Mouse (Mus musculus) megakaryocyte, embryonic 14.5 days (primary cell): ENCODE measurements around the gene Zfp592. TPM values are rescaled to one million over a fixed set of nuclear protein-coding genes. Genes with fewer than 3 reads are reported as not detected.

ENCODE experiments used
- H3K27me3 ChIP-seq: replicated peaks from 2 replicates; pipeline ENCODE3; 2012; ENCODE audit warnings: inconsistent platforms
- H3K36me3 ChIP-seq: replicated peaks from 2 replicates; pipeline ENCODE3; 2012; ENCODE audit warnings: low read length, inconsistent platforms, mixed read lengths
- H3K4me1 ChIP-seq: 2 replicates; pipeline ENCODE4 v1.6.1; 2012; ENCODE audit warnings: inconsistent platforms
- H3K4me3 ChIP-seq: replicated peaks from 2 replicates; pipeline ENCODE3; 2012; ENCODE audit warnings: moderate library complexity, mild to moderate bottlenecking, inconsistent platforms
- H3K9me3 ChIP-seq: 2 replicates; pipeline ENCODE4 v1.6.1; 2012; ENCODE audit warnings: inconsistent platforms
- FLI1 ChIP-seq: IDR thresholded peaks from 2 replicates; pipeline ENCODE4 v1.6.1; 2012; ENCODE audit warnings: low read length, inconsistent platforms, mixed read lengths
- GATA1 ChIP-seq: IDR thresholded peaks from 3 replicates; pipeline ENCODE4 v1.6.1; 2012; ENCODE audit warnings: mixed read lengths, low read length, inconsistent platforms, borderline replicate concordance
- polyA plus RNA-seq: library from polyadenylated mRNA; stranded (reverse); fragments of >175 nt; gene quantifications from 2 replicates; pipeline ENCODE4 v1.2.3, GENCODE M21; 2012; ENCODE audit warnings: low replicate concordance; ENCODE audit not compliant: insufficient read depth

Gene Zfp592
- polyA plus RNA-seq, 1 experiment: 27.5 TPM

GRCm38 (mm10) chr7:80993834-80994662 is 567 bp downstream of the Zfp592 start:
- Histone ChIP-seq H3K36me3 (no peaks in the 10 kb centered on the region), H3K4me3 (peak overlapping the region; percentile 99), H3K9me3 (no peaks in the 10 kb centered on the region), H3K4me1 (peaks cover 77% of the 10 kb centered on the region), H3K27me3 (no peaks in the 10 kb centered on the region)
- TF ChIP-seq GATA1 (no peak), FLI1 (no peak)

GRCm38 (mm10) chr7:80994663-80995005 is 1.2 kb downstream of the Zfp592 start:
- H3K4me3 ChIP-seq: peak overlapping the region; percentile 99
- H3K9me3 ChIP-seq: no peaks in the 10 kb centered on the region
- H3K4me1 ChIP-seq: peaks cover 75% of the 10 kb centered on the region
- TF ChIP-seq GATA1 (no peak), FLI1 (no peak)
- H3K27me3 ChIP-seq: no peaks in the 10 kb centered on the region
- H3K36me3 ChIP-seq: peaks cover 3% of the 10 kb centered on the region

- H3K4me3 ChIP-seq: peak overlapping the region; percentile 99
- no peaks in the 10 kb centered on the region for H3K9me3 ChIP-seq
- no peaks in the 10 kb centered on the region for H3K27me3 ChIP-seq
- TF ChIP-seq FLI1: no peak
- TF ChIP-seq GATA1: no peak
- H3K36me3 ChIP-seq: peaks cover 7% of the 10 kb centered on the region
- H3K4me1 ChIP-seq: peaks cover 80% of the 10 kb centered on the region
These were observed 2.0 kb downstream of the Zfp592 start for GRCm38 (mm10) chr7:80995266-80996146.

GRCm38 (mm10) chr7:80997776-80998175 is 4.3 kb downstream of the Zfp592 start:
- H3K4me1 ChIP-seq: peaks cover 81% of the 10 kb centered on the region
- TF ChIP-seq GATA1: no peak
- no peak for TF ChIP-seq FLI1
- H3K27me3 ChIP-seq: no peaks in the 10 kb centered on the region
- H3K36me3 ChIP-seq: peaks cover 13% of the 10 kb centered on the region
- H3K4me3 ChIP-seq: peak overlapping the region; percentile 81
- no peaks in the 10 kb centered on the region for H3K9me3 ChIP-seq

- peaks cover 95% of the 10 kb centered on the region for H3K4me1 ChIP-seq
- H3K36me3 ChIP-seq: peaks cover 13% of the 10 kb centered on the region
- H3K4me3 ChIP-seq: no peak overlapping the region
- no peaks in the 10 kb centered on the region for H3K27me3 ChIP-seq
- TF ChIP-seq FLI1 (no peak), GATA1 (no peak)
- H3K9me3 ChIP-seq: no peaks in the 10 kb centered on the region
These were observed 6.1 kb downstream of the Zfp592 start for GRCm38 (mm10) chr7:80999536-80999935.

GRCm38 (mm10) chr7:81001844-81002243 is 8.4 kb downstream of the Zfp592 start:
- Histone ChIP-seq H3K4me1 (peaks cover 95% of the 10 kb centered on the region), H3K27me3 (no peaks in the 10 kb centered on the region), H3K9me3 (no peaks in the 10 kb centered on the region), H3K4me3 (no peak overlapping the region), H3K36me3 (peaks cover 16% of the 10 kb centered on the region)
- TF ChIP-seq FLI1 (no peak), GATA1 (no peak)

- H3K27me3 ChIP-seq: no peaks in the 10 kb centered on the region
- TF ChIP-seq FLI1 (no peak), GATA1 (no peak)
- H3K4me1 ChIP-seq: peaks cover 92% of the 10 kb centered on the region
- H3K9me3 ChIP-seq: no peaks in the 10 kb centered on the region
- H3K36me3 ChIP-seq: peaks cover 24% of the 10 kb centered on the region
- H3K4me3 ChIP-seq: peak overlapping the region; percentile 53
These were observed 11.1 kb downstream of the Zfp592 start for GRCm38 (mm10) chr7:81004556-81005079.

- Histone ChIP-seq H3K9me3 (no peaks in the 10 kb centered on the region), H3K4me1 (peaks cover 90% of the 10 kb centered on the region), H3K36me3 (peaks cover 31% of the 10 kb centered on the region), H3K4me3 (no peak overlapping the region), H3K27me3 (no peaks in the 10 kb centered on the region)
- TF ChIP-seq GATA1 (no peak), FLI1 (no peak)
These were observed 12.5 kb downstream of the Zfp592 start for GRCm38 (mm10) chr7:81005969-81006368.

- peaks cover 81% of the 10 kb centered on the region for H3K4me1 ChIP-seq
These were observed 14.8 kb downstream of the Zfp592 start for GRCm38 (mm10) chr7:81008285-81008684.

More at GRCm38 (mm10) chr7:81008285-81008684, 14.8 kb downstream of the Zfp592 start:
- H3K9me3 ChIP-seq: no peaks in the 10 kb centered on the region
- H3K4me3 ChIP-seq: no peak overlapping the region
- TF ChIP-seq FLI1 (no peak), GATA1 (no peak)
- H3K36me3 ChIP-seq: peaks cover 49% of the 10 kb centered on the region
- no peaks in the 10 kb centered on the region for H3K27me3 ChIP-seq
